Mouse (Mus musculus): ENCODE results near the gene Agbl3. TPM values are rescaled to one million over a fixed set of nuclear protein-coding genes. Genes with fewer than 3 reads are reported as not detected.

The Agbl3 gene
- polyA plus RNA-seq, 1 experiment from 2014 or later: 16.0 TPM

- H3K9ac ChIP-seq (replicated peaks; ENCODE audit: low read depth): no peak overlapping the region
- TF ChIP-seq CTCF (IDR thresholded peaks at IDR 0.05) (no peak), EP300 (IDR thresholded peaks at IDR 0.05) (no peak)
These were observed 21.9 kb upstream of the Agbl3 start for GRCm38 (mm10) chr6:34758340-34758739.

GRCm38 (mm10) chr6:34760023-34760422, 20.2 kb upstream of the Agbl3 start:
- Histone ChIP-seq H3K9me3 (ENCODE audit: low read length) (no peaks in the 10 kb centered on the region), H3K27me3 (replicated peaks; ENCODE audit: insufficient read depth, low read length) (no peaks in the 10 kb centered on the region), H3K4me1 (ENCODE audit: insufficient read depth, low read depth, low read length) (no peaks in the 10 kb centered on the region), H3K9ac (replicated peaks; ENCODE audit: low read depth) (no peak overlapping the region), H3K36me3 (ENCODE audit: insufficient read depth, low read length) (peaks cover 19% of the 10 kb centered on the region), H3K4me3 (ENCODE audit: low read depth, low read length) (no peak overlapping the region), H3K27ac (ENCODE audit: low read length) (no peak overlapping the region), H3K4me2 (replicated peaks; ENCODE audit: low read depth, low read length) (no peak overlapping the region)
- TF ChIP-seq CTCF (IDR thresholded peaks at IDR 0.05) (peak; percentile 75), EP300 (IDR thresholded peaks at IDR 0.05) (no peak)
- ATAC-seq: no peak; the same call in 1 of the 2 replicates
- WGBS: 30% methylated on average over 4 of the region's 4 CpGs
- peak; percentile 86 for DNase-seq (ENCODE audit: low spot score)

More at GRCm38 (mm10) chr6:34758340-34758739, 21.9 kb upstream of the Agbl3 start:
- no peak overlapping the region for H3K27ac ChIP-seq (ENCODE audit: low read length)
- no peaks in the 10 kb centered on the region for H3K4me1 ChIP-seq (ENCODE audit: insufficient read depth, low read depth, low read length)
- H3K36me3 ChIP-seq (ENCODE audit: insufficient read depth, low read length): peaks cover 10% of the 10 kb centered on the region
- WGBS: 60% methylated on average over 2 of the region's 2 CpGs
- no peak overlapping the region for H3K4me2 ChIP-seq (replicated peaks; ENCODE audit: low read depth, low read length)
- H3K27me3 ChIP-seq (replicated peaks; ENCODE audit: insufficient read depth, low read length): no peaks in the 10 kb centered on the region
- DNase-seq (ENCODE audit: low spot score): peak; percentile 34
- no peaks in the 10 kb centered on the region for H3K9me3 ChIP-seq (ENCODE audit: low read length)
- no peak for ATAC-seq
- no peak overlapping the region for H3K4me3 ChIP-seq (ENCODE audit: low read depth, low read length)

GRCm38 (mm10) chr6:34765721-34766120, 14.5 kb upstream of the Agbl3 start:
- ATAC-seq: no peak
- Histone ChIP-seq H3K4me2 (replicated peaks; ENCODE audit: low read depth, low read length) (no peak overlapping the region), H3K4me1 (ENCODE audit: insufficient read depth, low read depth, low read length) (no peaks in the 10 kb centered on the region), H3K27ac (ENCODE audit: low read length) (no peak overlapping the region), H3K9ac (replicated peaks; ENCODE audit: low read depth) (no peak overlapping the region), H3K36me3 (ENCODE audit: insufficient read depth, low read length) (peaks cover 26% of the 10 kb centered on the region; the same call in 1 of the 2 replicates), H3K9me3 (ENCODE audit: low read length) (no peaks in the 10 kb centered on the region), H3K4me3 (ENCODE audit: low read depth, low read length) (no peak overlapping the region), H3K27me3 (replicated peaks; ENCODE audit: insufficient read depth, low read length) (no peaks in the 10 kb centered on the region)
- 91% methylated on average over 5 of the region's 5 CpGs for WGBS
- TF ChIP-seq EP300 (IDR thresholded peaks at IDR 0.05) (no peak), CTCF (IDR thresholded peaks at IDR 0.05) (no peak)
- DNase-seq (ENCODE audit: low spot score): no peak

GRCm38 (mm10) chr6:34769984-34770383, 10.2 kb upstream of the Agbl3 start:
- DNase-seq (ENCODE audit: low spot score) (peak; percentile 7), ATAC-seq (no peak)
- Histone ChIP-seq H3K4me2 (replicated peaks; ENCODE audit: low read depth, low read length) (no peak overlapping the region), H3K27ac (ENCODE audit: low read length) (no peak overlapping the region), H3K36me3 (ENCODE audit: insufficient read depth, low read length) (peaks cover 8% of the 10 kb centered on the region; the same call in 1 of the 2 replicates), H3K4me3 (ENCODE audit: low read depth, low read length) (no peak overlapping the region), H3K27me3 (replicated peaks; ENCODE audit: insufficient read depth, low read length) (no peaks in the 10 kb centered on the region), H3K9me3 (ENCODE audit: low read length) (no peaks in the 10 kb centered on the region), H3K4me1 (ENCODE audit: insufficient read depth, low read depth, low read length) (no peaks in the 10 kb centered on the region), H3K9ac (replicated peaks; ENCODE audit: low read depth) (no peak overlapping the region)
- TF ChIP-seq CTCF (IDR thresholded peaks at IDR 0.05) (no peak), EP300 (IDR thresholded peaks at IDR 0.05) (no peak)
- WGBS: 45% methylated on average over 2 of the region's 2 CpGs

- H3K9ac ChIP-seq (replicated peaks; ENCODE audit: low read depth): no peak overlapping the region
- WGBS: 58% methylated on average over 6 of the region's 6 CpGs
- H3K27ac ChIP-seq (ENCODE audit: low read length): no peak overlapping the region
- DNase-seq (ENCODE audit: low spot score) (no peak), ATAC-seq (no peak)
- peaks cover 7% of the 10 kb centered on the region; the same call in 1 of the 2 replicates for H3K36me3 ChIP-seq (ENCODE audit: insufficient read depth, low read length)
- TF ChIP-seq EP300 (IDR thresholded peaks at IDR 0.05): no peak
- no peak for TF ChIP-seq CTCF (IDR thresholded peaks at IDR 0.05)
- H3K4me2 ChIP-seq (replicated peaks; ENCODE audit: low read depth, low read length): no peak overlapping the region
- no peaks in the 10 kb centered on the region for H3K9me3 ChIP-seq (ENCODE audit: low read length)
- no peaks in the 10 kb centered on the region for H3K27me3 ChIP-seq (replicated peaks; ENCODE audit: insufficient read depth, low read length)
- no peaks in the 10 kb centered on the region for H3K4me1 ChIP-seq (ENCODE audit: insufficient read depth, low read depth, low read length)
- H3K4me3 ChIP-seq (ENCODE audit: low read depth, low read length): no peak overlapping the region
These were observed 9.7 kb upstream of the Agbl3 start for GRCm38 (mm10) chr6:34770491-34770890.

GRCm38 (mm10) chr6:34776396-34776795, 3.8 kb upstream of the Agbl3 start:
- no peak overlapping the region for H3K4me3 ChIP-seq (ENCODE audit: low read depth, low read length)
- H3K27ac ChIP-seq (ENCODE audit: low read length): no peak overlapping the region
- ATAC-seq: no peak

GRCm38 (mm10) chr6:34777094-34777493, 3.1 kb upstream of the Agbl3 start:
- no peaks in the 10 kb centered on the region for H3K27me3 ChIP-seq (replicated peaks; ENCODE audit: insufficient read depth, low read length)
- H3K4me3 ChIP-seq (ENCODE audit: low read depth, low read length): no peak overlapping the region
- H3K36me3 ChIP-seq (ENCODE audit: insufficient read depth, low read length): no peaks in the 10 kb centered on the region
- H3K4me1 ChIP-seq (ENCODE audit: insufficient read depth, low read depth, low read length): peaks cover 3% of the 10 kb centered on the region; the same call in 1 of the 2 replicates
- TF ChIP-seq CTCF (IDR thresholded peaks at IDR 0.05) (no peak), EP300 (IDR thresholded peaks at IDR 0.05) (no peak)
- no peak overlapping the region for H3K9ac ChIP-seq (replicated peaks; ENCODE audit: low read depth)
- 78% methylated on average over 2 of the region's 2 CpGs for WGBS
- ATAC-seq (no peak), DNase-seq (ENCODE audit: low spot score) (no peak)
- H3K4me2 ChIP-seq (replicated peaks; ENCODE audit: low read depth, low read length): no peak overlapping the region
- H3K9me3 ChIP-seq (ENCODE audit: low read length): no peaks in the 10 kb centered on the region
- no peak overlapping the region for H3K27ac ChIP-seq (ENCODE audit: low read length)

More at GRCm38 (mm10) chr6:34776396-34776795, 3.8 kb upstream of the Agbl3 start:
- H3K9me3 ChIP-seq (ENCODE audit: low read length): no peaks in the 10 kb centered on the region
- no peak for DNase-seq (ENCODE audit: low spot score)
- no peaks in the 10 kb centered on the region for H3K36me3 ChIP-seq (ENCODE audit: insufficient read depth, low read length)
- no peak overlapping the region for H3K4me2 ChIP-seq (replicated peaks; ENCODE audit: low read depth, low read length)
- H3K9ac ChIP-seq (replicated peaks; ENCODE audit: low read depth): no peak overlapping the region
- peaks cover 3% of the 10 kb centered on the region; the same call in 1 of the 2 replicates for H3K4me1 ChIP-seq (ENCODE audit: insufficient read depth, low read depth, low read length)
- H3K27me3 ChIP-seq (replicated peaks; ENCODE audit: insufficient read depth, low read length): no peaks in the 10 kb centered on the region
- TF ChIP-seq EP300 (IDR thresholded peaks at IDR 0.05) (no peak), CTCF (IDR thresholded peaks at IDR 0.05) (no peak)
